Mouse (Mus musculus) layer of hippocampus, adult 9-11 months (tissue): ENCODE measurements around the gene Usp24.
"Not testable (repeated sequence)": the region's sequence is repeated elsewhere in the genome, so short reads cannot be mapped to it uniquely, and the experiment has no call there.

Experiments
- DNase-seq: peaks from one replicate; pipeline ENCODE4 v3.0.0; 2022

Gene Usp24

GRCm38 (mm10) chr4:106322846-106323245 is 6.8 kb downstream of the Usp24 start:
- DNase-seq, result no peak

- DNase-seq, result no peak
Observed at GRCm38 (mm10) chr4:106323318-106323717, 7.3 kb downstream of the Usp24 start.

- no peak for DNase-seq
Observed at GRCm38 (mm10) chr4:106327436-106327835, 11.4 kb downstream of the Usp24 start.

GRCm38 (mm10) chr4:106328704-106329103 is 12.7 kb downstream of the Usp24 start:
- no peak for DNase-seq

GRCm38 (mm10) chr4:106329171-106329570 is 13.2 kb downstream of the Usp24 start:
- DNase-seq, result not testable (repeated sequence)

GRCm38 (mm10) chr4:106330371-106330819 is 14.4 kb downstream of the Usp24 start:
- DNase-seq, result no peak

- no peak for DNase-seq
Observed at GRCm38 (mm10) chr4:106333071-106333470, 17.1 kb downstream of the Usp24 start.

- DNase-seq, result no peak
Observed at GRCm38 (mm10) chr4:106333584-106333983, 17.6 kb downstream of the Usp24 start.

GRCm38 (mm10) chr4:106335858-106336257 is 19.8 kb downstream of the Usp24 start:
- no peak for DNase-seq

- DNase-seq, result no peak
Observed at GRCm38 (mm10) chr4:106347664-106348063, 31.7 kb downstream of the Usp24 start.

- DNase-seq, result not testable (repeated sequence)
Observed at GRCm38 (mm10) chr4:106355025-106355424, 39.0 kb downstream of the Usp24 start.

- no peak for DNase-seq
Observed at GRCm38 (mm10) chr4:106370013-106370412, 54.0 kb downstream of the Usp24 start.

- peak; percentile 82 for DNase-seq
Observed at GRCm38 (mm10) chr4:106375857-106376256, 59.8 kb downstream of the Usp24 start.

GRCm38 (mm10) chr4:106378839-106379572 is 63.0 kb downstream of the Usp24 start:
- DNase-seq, result no peak

- DNase-seq, result no peak
Observed at GRCm38 (mm10) chr4:106381131-106381530, 65.1 kb downstream of the Usp24 start.

GRCm38 (mm10) chr4:106389908-106390307 is 73.9 kb downstream of the Usp24 start:
- DNase-seq, result peak; percentile 22

GRCm38 (mm10) chr4:106409621-106410020 is 93.6 kb downstream of the Usp24 start:
- DNase-seq, result no peak

- no peak for DNase-seq
Observed at GRCm38 (mm10) chr4:106419256-106419655, 103.2 kb downstream of the Usp24 start.

- DNase-seq, result peak; percentile 47
Observed at GRCm38 (mm10) chr4:106419791-106420190, 103.8 kb downstream of the Usp24 start.

- DNase-seq, result no peak
Observed at GRCm38 (mm10) chr4:106422597-106422996, 106.6 kb downstream of the Usp24 start.

GRCm38 (mm10) chr4:106424560-106424959 is 108.5 kb downstream of the Usp24 start:
- DNase-seq, result no peak

GRCm38 (mm10) chr4:106426286-106426685 is 110.3 kb downstream of the Usp24 start:
- DNase-seq, result no peak

- no peak for DNase-seq
Observed at GRCm38 (mm10) chr4:106428616-106429015, 112.6 kb downstream of the Usp24 start.

GRCm38 (mm10) chr4:106429106-106429505 is 113.1 kb downstream of the Usp24 start:
- peak; percentile 45 for DNase-seq

- no peak for DNase-seq
Observed at GRCm38 (mm10) chr4:106430431-106430830, 114.4 kb downstream of the Usp24 start.
